Mouse (Mus musculus) intestine, postnatal 0 days (tissue): ENCODE results near the gene Tlk2. TPM values are rescaled to one million over a fixed set of nuclear protein-coding genes. Genes with fewer than 3 reads are reported as not detected.

Experiments used
- ATAC-seq: fragments of 200-750 bp; cut with Nextera tagmentation; 2 replicates; pipeline ENCODE4 v1.8.0; 2017; ENCODE audit warnings: mild to moderate bottlenecking, moderate TSS enrichment, moderate library complexity
- H3K27ac ChIP-seq: fragments of 300-500 bp; sonication (generic); 2 replicates; pipeline ENCODE4 v1.5.1; 2014; ENCODE audit warnings: mild to moderate bottlenecking, low read depth, low read length, moderate library complexity
- H3K27me3 ChIP-seq: fragments of 300-500 bp; sonication (generic); replicated peaks from 2 replicates; pipeline ENCODE4 v1.6.1; 2014; ENCODE audit warnings: low read length, mixed read lengths; ENCODE audit not compliant: control insufficient read depth, insufficient read depth
- H3K36me3 ChIP-seq: fragments of 300-500 bp; sonication (generic); 2 replicates; pipeline ENCODE4 v1.6.1; 2014; ENCODE audit warnings: mild to moderate bottlenecking, moderate library complexity; ENCODE audit not compliant: control insufficient read depth, insufficient read depth
- H3K4me1 ChIP-seq: fragments of 300-500 bp; sonication (generic); replicated peaks from 2 replicates; pipeline ENCODE4 v1.6.1; 2014; ENCODE audit warnings: antibody characterized with exemption, low read length, mixed read lengths; ENCODE audit not compliant: control insufficient read depth, insufficient read depth
- H3K4me2 ChIP-seq: fragments of 300-500 bp; sonication (generic); replicated peaks from 2 replicates; pipeline ENCODE4 v1.6.1; 2014; ENCODE audit warnings: low read depth, mild to moderate bottlenecking, moderate library complexity
- H3K4me3 ChIP-seq: fragments of 300-500 bp; sonication (generic); 2 replicates; pipeline ENCODE4 v1.5.1; 2014; ENCODE audit warnings: low read depth, low read length
- H3K9ac ChIP-seq: fragments of 300-500 bp; sonication (generic); 2 replicates; pipeline ENCODE4 v1.6.1; 2014; ENCODE audit warnings: mild to moderate bottlenecking, low read depth, low read length
- H3K9me3 ChIP-seq: fragments of 300-500 bp; sonication (generic); 2 replicates; pipeline ENCODE4 v1.6.1; 2016; ENCODE audit warnings: mixed run types; ENCODE audit not compliant: control insufficient read depth
- CTCF ChIP-seq: sonication (generic); IDR thresholded peaks from 2 replicates; pipeline ENCODE4 v1.5.1; 2016; ENCODE audit warnings: low read depth, mild to moderate bottlenecking, control low read depth, antibody characterized with exemption, moderate library complexity
- WGBS: fragments of 180-500 bp; shearing (Covaris S2); extraction: QIAGEN DNeasy Blood & Tissue Kit; methylation state at CpG from one replicate; pipeline ENCODE4 v1.1.7; 2014; 5-methylcytosine and 5-hydroxymethylcytosine counted together
- polyA plus RNA-seq: library from polyadenylated mRNA; unstranded; fragments of >200 nt; fragmentation: Nextera tagmentation; extraction: Ambion mirVana; gene quantifications from 2 replicates; pipeline ENCODE4 v1.2.1, GENCODE M21; 2015

Tlk2 gene
- polyA plus RNA-seq, 1 experiment from 2014 or later, result 8.8 TPM

GRCm38 (mm10) chr11:105311291-105311975, 132.8 kb downstream of the Tlk2 start:
- Histone ChIP-seq H3K4me2 (no peak overlapping the region), H3K4me1 (no peaks in the 10 kb centered on the region; the same call in 1 of the 2 replicates), H3K27ac (no peak overlapping the region), H3K27me3 (no peaks in the 10 kb centered on the region), H3K36me3 (no peaks in the 10 kb centered on the region), H3K9me3 (no peaks in the 10 kb centered on the region), H3K9ac (no peak overlapping the region), H3K4me3 (no peak overlapping the region)
- TF ChIP-seq CTCF, result no peak
- no peak for ATAC-seq
- WGBS, result 74% methylated on average over 24 of the region's 24 CpGs

DNA sequence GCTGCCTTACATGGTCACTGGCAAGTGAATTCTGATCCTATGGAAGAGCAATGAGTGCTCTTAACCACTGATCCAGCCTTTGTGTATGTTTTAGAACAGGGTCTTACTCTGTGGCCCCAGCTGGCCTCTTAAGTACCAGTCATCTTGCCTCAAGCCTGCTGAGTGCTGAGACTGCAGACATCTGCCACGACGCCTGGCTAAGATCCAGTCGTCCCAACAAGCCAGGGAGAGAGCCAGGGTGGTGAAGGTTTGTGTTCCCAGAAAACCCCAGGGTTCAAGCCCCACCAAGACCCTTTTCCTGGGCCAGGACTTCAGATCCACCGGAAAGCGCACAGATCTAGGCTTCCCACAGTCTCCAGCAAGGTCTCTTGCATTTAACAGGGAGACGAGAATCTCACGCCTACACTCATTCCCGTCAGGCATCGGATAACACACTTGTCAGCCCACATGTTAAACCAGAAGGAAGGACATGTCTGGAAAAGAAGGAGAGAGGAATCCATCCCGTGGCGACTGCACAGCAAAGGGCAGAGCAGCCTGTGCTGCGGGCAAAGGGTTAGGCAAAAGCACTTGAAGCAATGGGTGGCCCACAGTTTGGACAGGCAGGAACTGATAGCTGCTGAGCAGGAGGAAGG, 133.8 kb downstream of the Tlk2 start:
- H3K27me3 ChIP-seq, result no peaks in the 10 kb centered on the region
- 64% methylated on average over 12 of the region's 12 CpGs for WGBS
- no peak overlapping the region for H3K27ac ChIP-seq
- no peaks in the 10 kb centered on the region for H3K9me3 ChIP-seq
- no peaks in the 10 kb centered on the region for H3K36me3 ChIP-seq
- H3K9ac ChIP-seq, result no peak overlapping the region
- H3K4me1 ChIP-seq, result no peaks in the 10 kb centered on the region; the same call in 1 of the 2 replicates
- no peak for TF ChIP-seq CTCF
- no peak for ATAC-seq
- H3K4me2 ChIP-seq, result no peak overlapping the region
- H3K4me3 ChIP-seq, result no peak overlapping the region

- Histone ChIP-seq H3K9ac (no peak overlapping the region), H3K27ac (no peak overlapping the region)
- ATAC-seq, result no peak
These were observed 134.5 kb downstream of the Tlk2 start for GRCm38 (mm10) chr11:105312972-105313632.

DNA sequence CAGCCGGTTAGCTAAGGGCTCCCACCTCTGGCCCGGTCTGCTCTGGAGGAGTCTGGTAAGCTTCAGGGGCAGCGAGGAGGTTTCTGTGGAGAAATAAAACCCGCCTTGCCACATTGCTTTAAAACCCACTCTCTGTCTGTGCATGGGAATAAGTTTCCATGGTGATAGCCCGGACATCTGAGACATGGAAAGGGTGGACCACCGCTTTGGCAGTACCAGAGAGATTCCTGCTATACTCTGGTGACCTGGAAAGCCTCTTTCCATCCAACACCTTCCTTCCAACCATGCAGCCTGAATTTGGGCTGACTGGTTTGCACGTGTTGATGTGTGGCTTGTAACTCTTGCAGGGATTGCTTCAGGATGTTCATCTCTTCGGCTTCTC, 135.0 kb downstream of the Tlk2 start:
- Histone ChIP-seq H3K9ac (no peak overlapping the region), H3K36me3 (no peaks in the 10 kb centered on the region), H3K4me3 (no peak overlapping the region), H3K4me1 (no peaks in the 10 kb centered on the region; the same call in 1 of the 2 replicates), H3K27me3 (no peaks in the 10 kb centered on the region), H3K9me3 (no peaks in the 10 kb centered on the region), H3K4me2 (no peak overlapping the region), H3K27ac (no peak overlapping the region)
- no peak for TF ChIP-seq CTCF
- WGBS, result 67% methylated on average over 8 of the region's 8 CpGs
- ATAC-seq, result no peak

More at GRCm38 (mm10) chr11:105312972-105313632, 134.5 kb downstream of the Tlk2 start:
- WGBS, result 56% methylated on average over 10 of the region's 10 CpGs
- Histone ChIP-seq H3K4me1 (no peaks in the 10 kb centered on the region; the same call in 1 of the 2 replicates), H3K36me3 (no peaks in the 10 kb centered on the region), H3K4me2 (no peak overlapping the region), H3K27me3 (no peaks in the 10 kb centered on the region), H3K4me3 (no peak overlapping the region), H3K9me3 (no peaks in the 10 kb centered on the region)
- no peak for TF ChIP-seq CTCF

- ATAC-seq, result no peak
- WGBS, result 88% methylated on average over 8 of the region's 8 CpGs
- Histone ChIP-seq H3K27ac (no peak overlapping the region), H3K36me3 (no peaks in the 10 kb centered on the region), H3K27me3 (no peaks in the 10 kb centered on the region), H3K4me1 (no peaks in the 10 kb centered on the region; the same call in 1 of the 2 replicates), H3K9ac (no peak overlapping the region), H3K4me2 (no peak overlapping the region), H3K9me3 (no peaks in the 10 kb centered on the region), H3K4me3 (no peak overlapping the region)
- TF ChIP-seq CTCF, result no peak
These were observed 136.7 kb downstream of the Tlk2 start for GRCm38 (mm10) chr11:105315296-105315695.

DNA sequence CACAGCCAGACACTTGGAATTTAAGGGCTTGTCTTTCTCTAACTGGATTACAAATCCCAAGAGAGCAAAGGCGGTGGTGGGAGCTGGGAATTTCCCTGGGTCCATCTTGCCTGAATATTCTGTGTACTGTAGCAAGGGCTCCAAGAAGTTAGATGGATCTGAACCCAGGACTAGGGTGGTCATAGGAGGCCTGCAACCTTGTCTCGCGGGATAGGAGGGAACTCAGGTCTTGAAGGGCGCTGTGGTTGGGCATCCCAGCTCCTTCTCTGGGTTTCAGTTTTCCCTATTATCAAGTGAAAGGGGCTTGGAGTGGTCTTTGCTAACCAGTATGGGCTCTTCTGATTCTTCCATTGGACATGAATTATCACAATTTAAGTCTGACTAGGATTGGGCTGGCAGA, 137.5 kb downstream of the Tlk2 start:
- 93% methylated on average over 4 of the region's 4 CpGs for WGBS
- no peak for TF ChIP-seq CTCF
- no peak overlapping the region for H3K4me3 ChIP-seq

More for the DNA sequence above, 137.5 kb downstream of the Tlk2 start:
- Histone ChIP-seq H3K4me1 (no peaks in the 10 kb centered on the region; the same call in 1 of the 2 replicates), H3K36me3 (no peaks in the 10 kb centered on the region), H3K4me2 (no peak overlapping the region), H3K9ac (no peak overlapping the region), H3K27me3 (no peaks in the 10 kb centered on the region), H3K9me3 (no peaks in the 10 kb centered on the region), H3K27ac (no peak overlapping the region)
- no peak for ATAC-seq
